Mouse (Mus musculus) forebrain, postnatal 0 days (tissue): Measurements from ENCODE around the gene Olfr1095. TPM values are rescaled to one million over a fixed set of nuclear protein-coding genes. Genes with fewer than 3 reads are reported as not detected.

Experiments
- ATAC-seq: fragments of 200-750 bp; cut with Nextera tagmentation; 2 replicates; pipeline ENCODE4 v1.8.0; 2017; ENCODE audit warnings: mild to moderate bottlenecking, moderate library complexity
- DNase-seq: peaks from one replicate; pipeline ENCODE4 v3.0.0-alpha.2; 2015
- H3K27ac ChIP-seq: fragments of 300-500 bp; sonication (generic); 2 replicates; pipeline ENCODE4 v1.5.1; 2014; ENCODE audit warnings: low read depth, mild to moderate bottlenecking, antibody characterized with exemption, low read length, moderate library complexity, mixed read lengths
- H3K27me3 ChIP-seq: fragments of 300-500 bp; sonication (generic); 2 replicates; pipeline ENCODE4 v1.6.1; 2014; ENCODE audit warnings: mild to moderate bottlenecking, low read length, mixed read lengths; ENCODE audit not compliant: insufficient read depth
- H3K36me3 ChIP-seq: fragments of 300-500 bp; sonication (generic); 2 replicates; pipeline ENCODE4 v1.6.1; 2014; ENCODE audit warnings: mild to moderate bottlenecking, moderate library complexity; ENCODE audit not compliant: insufficient read depth
- H3K4me1 ChIP-seq: fragments of 300-500 bp; sonication (generic); 2 replicates; pipeline ENCODE4 v1.6.1; 2014; ENCODE audit warnings: antibody characterized with exemption; ENCODE audit not compliant: insufficient read depth
- H3K4me2 ChIP-seq: fragments of 300-500 bp; sonication (generic); 2 replicates; pipeline ENCODE4 v1.6.1; 2014; ENCODE audit warnings: low read depth, mild to moderate bottlenecking, moderate library complexity
- H3K4me3 ChIP-seq: fragments of 300-500 bp; sonication (generic); 2 replicates; pipeline ENCODE4 v1.5.1; 2014; ENCODE audit warnings: low read depth, low read length, mixed read lengths
- H3K9ac ChIP-seq: fragments of 300-500 bp; sonication (generic); 2 replicates; pipeline ENCODE4 v1.6.1; 2014; ENCODE audit warnings: mild to moderate bottlenecking
- H3K9me3 ChIP-seq: fragments of 300-500 bp; sonication (generic); 2 replicates; pipeline ENCODE4 v1.6.1; 2016; ENCODE audit warnings: low read length
- CTCF ChIP-seq: sonication (generic); IDR thresholded peaks from 2 replicates; pipeline ENCODE4 v1.5.1; 2016; ENCODE audit warnings: antibody characterized with exemption, control low read depth, low read depth
- WGBS: fragments of 180-500 bp; shearing (Covaris S2); extraction: QIAGEN DNeasy Blood & Tissue Kit; methylation state at CpG from one replicate; pipeline ENCODE4 v1.1.7; 2014; 5-methylcytosine and 5-hydroxymethylcytosine counted together
- polyA plus RNA-seq: library from polyadenylated mRNA; unstranded; fragments of >200 nt; fragmentation: Nextera tagmentation; extraction: Ambion mirVana; gene quantifications from 2 replicates; pipeline ENCODE4 v1.2.1, GENCODE M21; 2015
- total RNA-seq: library from RNA; depleted of rRNA; stranded (reverse); fragments of >200 nt; gene quantifications from 2 replicates; pipeline ENCODE4 v1.2.3, GENCODE M21; 2014; rRNA removed

Olfr1095 gene
- total RNA-seq (not detected in 2 replicates), polyA plus RNA-seq (not detected in 2 replicates)

- H3K4me3 ChIP-seq, result no peak within 1 kb of the TSS
- ATAC-seq, result no peak
- H3K9ac ChIP-seq, result no peak within 1 kb of the TSS
- 91% methylated on average over 3 of the region's 3 CpGs for WGBS
- no peak for TF ChIP-seq CTCF
- H3K27ac ChIP-seq, result no peak within 1 kb of the TSS
- no peaks in the 10 kb centered on the region for H3K9me3 ChIP-seq
- no peaks in the 10 kb centered on the region for H3K27me3 ChIP-seq
- DNase-seq, result no peak
- no peaks in the 10 kb centered on the region for H3K36me3 ChIP-seq
- H3K4me2 ChIP-seq, result no peak within 1 kb of the TSS
- H3K4me1 ChIP-seq, result no peaks in the 10 kb centered on the region
Measured at GRCm38 (mm10) chr2:86851596-86851995, at the start of gene Olfr1095. Olfr1095 (minus strand) TSS chr2:86851696.

- no peaks in the 10 kb centered on the region for H3K4me1 ChIP-seq
- H3K36me3 ChIP-seq, result no peaks in the 10 kb centered on the region
- no peaks in the 10 kb centered on the region for H3K27me3 ChIP-seq
- H3K9ac ChIP-seq, result no peak within 1 kb of the TSS
- 89% methylated on average over 1 of the region's 1 CpGs for WGBS
- H3K4me2 ChIP-seq, result no peak within 1 kb of the TSS
- TF ChIP-seq CTCF, result no peak
- ATAC-seq (no peak), DNase-seq (no peak)
- H3K27ac ChIP-seq, result no peak within 1 kb of the TSS
- H3K4me3 ChIP-seq, result no peak within 1 kb of the TSS
- no peaks in the 10 kb centered on the region for H3K9me3 ChIP-seq
Measured at GRCm38 (mm10) chr2:86892116-86892515, 40.6 kb upstream of the Olfr1095 start, which contains the start of gene Olfr1097. Olfr1097 (minus strand) TSS chr2:86892216.

GRCm38 (mm10) chr2:86874702-86875101, 23.2 kb upstream of the Olfr1095 start, which contains the start of gene Gm13723:
Gm13723 (minus strand) TSS chr2:86874802.
- Histone ChIP-seq H3K27me3 (no peaks in the 10 kb centered on the region), H3K4me1 (no peaks in the 10 kb centered on the region), H3K4me2 (no peak within 1 kb of the TSS), H3K27ac (no peak within 1 kb of the TSS), H3K9me3 (0 out of 2 replicates have a peak, but pooled peaks cover 4% of the 10 kb centered on the region), H3K9ac (no peak within 1 kb of the TSS), H3K4me3 (no peak within 1 kb of the TSS), H3K36me3 (no peaks in the 10 kb centered on the region)
- DNase-seq (no peak), ATAC-seq (no peak)
- WGBS, result 45% methylated on average over 1 of the region's 1 CpGs
- TF ChIP-seq CTCF, result no peak

- Histone ChIP-seq H3K36me3 (no peaks in the 10 kb centered on the region), H3K27ac (no peak within 1 kb of the TSS), H3K4me3 (no peak within 1 kb of the TSS), H3K4me1 (no peaks in the 10 kb centered on the region), H3K9me3 (no peaks in the 10 kb centered on the region), H3K4me2 (no peak within 1 kb of the TSS), H3K27me3 (no peaks in the 10 kb centered on the region), H3K9ac (no peak within 1 kb of the TSS)
- no peak for DNase-seq
- no peak for TF ChIP-seq CTCF
- ATAC-seq, result no peak
Measured at GRCm38 (mm10) chr2:86824363-86824762, 27.1 kb downstream of the Olfr1095 start, which contains the start of gene Olfr1094. Olfr1094 (plus strand) TSS chr2:86824663.

- H3K9me3 ChIP-seq, result no peaks in the 10 kb centered on the region
- no peak within 1 kb of the TSS for H3K27ac ChIP-seq
- H3K4me1 ChIP-seq, result no peaks in the 10 kb centered on the region
- H3K36me3 ChIP-seq, result no peaks in the 10 kb centered on the region
- no peak for TF ChIP-seq CTCF
- no peaks in the 10 kb centered on the region for H3K27me3 ChIP-seq
- H3K9ac ChIP-seq, result no peak within 1 kb of the TSS
- ATAC-seq (no peak), DNase-seq (no peak)
- H3K4me3 ChIP-seq, result no peak within 1 kb of the TSS
- no peak within 1 kb of the TSS for H3K4me2 ChIP-seq
Measured at GRCm38 (mm10) chr2:86809918-86810317, 41.6 kb downstream of the Olfr1095 start, which contains the start of gene Olfr141. Olfr141 (minus strand) TSS chr2:86810018.

Other genes starting within 250 kb of the Olfr1095 start
- not detected in 2 replicates for gene Olfr1084, start 212.0 kb downstream of the Olfr1095 start, total RNA-seq
- not detected in 2 replicates for gene Olfr1084, start 212.0 kb downstream of the Olfr1095 start, polyA plus RNA-seq
- gene Olfr1085, start 189.7 kb downstream of the Olfr1095 start, total RNA-seq, result not detected in 2 replicates
- not detected in 2 replicates for gene Olfr1085, start 189.7 kb downstream of the Olfr1095 start, polyA plus RNA-seq
- not detected in 2 replicates for gene Olfr1086, start 171.6 kb downstream of the Olfr1095 start, total RNA-seq
- gene Olfr1086, start 171.6 kb downstream of the Olfr1095 start, polyA plus RNA-seq, result not detected in 2 replicates
- not detected in 2 replicates for gene Olfr1087, start 153.3 kb downstream of the Olfr1095 start, total RNA-seq
- not detected in 2 replicates for gene Olfr1087, start 153.3 kb downstream of the Olfr1095 start, polyA plus RNA-seq
- not detected in 2 replicates for gene Olfr1089, start 118.0 kb downstream of the Olfr1095 start, total RNA-seq
- not detected in 2 replicates for gene Olfr1089, start 118.0 kb downstream of the Olfr1095 start, polyA plus RNA-seq
- gene Olfr1090, start 92.7 kb downstream of the Olfr1095 start, total RNA-seq, result not detected in 2 replicates
- gene Olfr1090, start 92.7 kb downstream of the Olfr1095 start, polyA plus RNA-seq, result not detected in 2 replicates
- not detected in 2 replicates for gene Olfr1093, start 69.2 kb downstream of the Olfr1095 start, total RNA-seq
- not detected in 2 replicates for gene Olfr1093, start 69.2 kb downstream of the Olfr1095 start, polyA plus RNA-seq
- not detected in 2 replicates for gene Olfr141, start 41.7 kb downstream of the Olfr1095 start, total RNA-seq
- gene Olfr141, start 41.7 kb downstream of the Olfr1095 start, polyA plus RNA-seq, result not detected in 2 replicates
- not detected in 2 replicates for gene Olfr1094, start 27.0 kb downstream of the Olfr1095 start, total RNA-seq
- not detected in 2 replicates for gene Olfr1094, start 27.0 kb downstream of the Olfr1095 start, polyA plus RNA-seq
- not detected in 2 replicates for gene Gm13723, start 23.1 kb upstream of the Olfr1095 start, total RNA-seq
- not detected in 2 replicates for gene Gm13723, start 23.1 kb upstream of the Olfr1095 start, polyA plus RNA-seq
- not detected in 2 replicates for gene Olfr1097, start 40.5 kb upstream of the Olfr1095 start, total RNA-seq
- gene Olfr1097, start 40.5 kb upstream of the Olfr1095 start, polyA plus RNA-seq, result not detected in 2 replicates
- gene Olfr1098, start 72.8 kb upstream of the Olfr1095 start, total RNA-seq, result not detected in 2 replicates
- not detected in 2 replicates for gene Olfr1098, start 72.8 kb upstream of the Olfr1095 start, polyA plus RNA-seq
- gene Olfr1099, start 109.0 kb upstream of the Olfr1095 start, total RNA-seq, result not detected in 2 replicates
- gene Olfr1099, start 109.0 kb upstream of the Olfr1095 start, polyA plus RNA-seq, result not detected in 2 replicates
- gene Olfr1100, start 128.3 kb upstream of the Olfr1095 start, total RNA-seq, result not detected in 2 replicates
- not detected in 2 replicates for gene Olfr1100, start 128.3 kb upstream of the Olfr1095 start, polyA plus RNA-seq
- not detected in 2 replicates for gene Olfr1101, start 139.5 kb upstream of the Olfr1095 start, total RNA-seq
- not detected in 2 replicates for gene Olfr1101, start 139.5 kb upstream of the Olfr1095 start, polyA plus RNA-seq
- gene Olfr1102, start 146.7 kb upstream of the Olfr1095 start, total RNA-seq, result not detected in 2 replicates
- not detected in 2 replicates for gene Olfr1102, start 146.7 kb upstream of the Olfr1095 start, polyA plus RNA-seq
- not detected in 2 replicates for gene Olfr1104, start 175.4 kb upstream of the Olfr1095 start, total RNA-seq
- gene Olfr1104, start 175.4 kb upstream of the Olfr1095 start, polyA plus RNA-seq, result not detected in 2 replicates
- not detected in 2 replicates for gene Olfr1105, start 184.8 kb upstream of the Olfr1095 start, total RNA-seq
- not detected in 2 replicates for gene Olfr1105, start 184.8 kb upstream of the Olfr1095 start, polyA plus RNA-seq
- not detected in 2 replicates for gene Olfr1106, start 200.6 kb upstream of the Olfr1095 start, total RNA-seq
- gene Olfr1106, start 200.6 kb upstream of the Olfr1095 start, polyA plus RNA-seq, result not detected in 2 replicates
- gene Olfr1107, start 224.1 kb upstream of the Olfr1095 start, total RNA-seq, result not detected in 2 replicates
- not detected in 2 replicates for gene Olfr1107, start 224.1 kb upstream of the Olfr1095 start, polyA plus RNA-seq
- gene Olfr1109, start 244.3 kb upstream of the Olfr1095 start, total RNA-seq, result not detected in 2 replicates
- gene Olfr1109, start 244.3 kb upstream of the Olfr1095 start, polyA plus RNA-seq, result not detected in 2 replicates